Mouse (Mus musculus): ENCODE data around the gene Samd9l. TPM values are rescaled to one million over a fixed set of nuclear protein-coding genes. Genes with fewer than 3 reads are reported as not detected.
"Not testable (repeated sequence)": the region's sequence is repeated elsewhere in the genome, so short reads cannot be mapped to it uniquely, and the experiment has no call there.

Samd9l gene
- polyA plus RNA-seq, 1 experiment, result 93.7 TPM

DNA sequence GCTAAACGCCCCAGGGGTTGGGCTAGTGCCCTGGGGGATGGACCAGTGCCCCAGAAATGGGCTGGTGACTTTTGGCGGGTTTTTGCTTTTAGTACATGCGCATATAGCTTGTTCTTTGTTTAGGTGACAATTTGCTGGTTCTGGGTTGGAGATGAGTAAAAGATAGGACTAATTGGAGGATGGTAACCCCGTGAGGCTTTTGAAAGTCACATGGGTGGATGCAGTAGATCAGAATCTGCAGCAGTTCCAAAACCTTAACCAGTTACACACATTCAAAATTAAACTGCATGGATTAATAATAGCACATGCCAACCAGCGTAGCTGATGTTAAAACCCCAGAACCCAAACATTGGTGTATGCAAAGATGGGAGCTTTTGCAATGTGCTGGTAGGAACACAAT is 57.9 kb downstream of the Samd9l start:
- TF ChIP-seq POLR2A (IDR thresholded peaks at IDR 0.05; ENCODE audit: borderline replicate concordance, low read depth, low read length) (no peak), CTCF (IDR thresholded peaks at IDR 0.05; ENCODE audit: low read depth, low read length) (no peak)
- Histone ChIP-seq H3K27ac (ENCODE audit: insufficient read depth, low read depth, low read length) (no peak overlapping the region), H3K4me1 (ENCODE audit: control insufficient read depth, insufficient read depth, low read length) (peaks cover 10% of the 10 kb centered on the region), H3K4me3 (ENCODE audit: insufficient read depth, low read length) (no peak overlapping the region)

DNA sequence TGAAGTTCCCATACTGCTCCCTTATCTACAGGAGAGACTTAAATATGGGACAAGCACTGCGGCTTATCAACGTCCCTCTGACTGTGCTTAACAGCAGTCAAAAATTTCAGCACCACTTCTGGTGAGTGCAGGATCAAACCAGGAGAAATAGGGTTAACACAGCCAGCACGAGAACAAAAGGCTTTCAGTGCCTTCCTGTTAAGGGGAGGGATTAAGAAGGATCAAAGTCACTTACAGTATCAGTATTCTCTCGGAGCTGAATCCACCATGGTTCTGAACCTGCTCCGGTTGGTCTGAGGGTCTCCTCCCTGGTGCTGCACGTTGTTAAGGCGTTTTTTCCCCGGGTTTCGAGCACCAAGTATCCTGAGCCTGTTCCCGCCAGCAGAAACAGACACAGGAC is 58.4 kb downstream of the Samd9l start:
- H3K27ac ChIP-seq (ENCODE audit: insufficient read depth, low read depth, low read length); H3K4me3 ChIP-seq (ENCODE audit: insufficient read depth, low read length); H3K4me1 ChIP-seq (ENCODE audit: control insufficient read depth, insufficient read depth, low read length): not testable (repeated sequence)

DNA sequence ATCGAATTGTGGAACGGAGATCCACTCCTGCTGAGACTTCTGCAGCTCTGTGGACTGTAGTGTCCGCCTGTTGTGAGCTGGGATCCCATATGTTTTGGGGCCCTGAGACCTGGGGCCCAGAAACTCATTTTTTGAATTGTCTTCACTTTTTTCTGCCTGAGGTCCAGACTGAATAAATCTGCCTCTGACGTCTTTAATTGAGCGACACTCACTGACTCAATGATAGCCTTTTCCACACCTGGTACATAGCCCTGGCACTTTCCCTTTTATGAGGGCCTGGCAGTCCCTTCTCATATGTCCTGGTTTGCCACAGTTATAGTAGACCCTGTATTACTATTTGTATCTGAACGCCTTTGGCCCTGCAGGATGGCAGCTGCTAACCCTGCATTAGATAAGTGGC is 60.2 kb downstream of the Samd9l start:
- not testable (repeated sequence) for H3K27ac ChIP-seq (ENCODE audit: insufficient read depth, low read depth, low read length); H3K4me3 ChIP-seq (ENCODE audit: insufficient read depth, low read length); H3K4me1 ChIP-seq (ENCODE audit: control insufficient read depth, insufficient read depth, low read length)

Other genes starting within 250 kb of the Samd9l start
- gene Hepacam2, start 98.7 kb upstream of the Samd9l start, polyA plus RNA-seq (2012; ENCODE audit: insufficient read depth, insufficient read length, missing spikeins), result 0.74 and 0.83 TPM in 2 replicates
- gene Vps50, start 98.8 kb upstream of the Samd9l start, polyA plus RNA-seq (2012; ENCODE audit: insufficient read depth, insufficient read length, missing spikeins), result 35.3 and 39.8 TPM in 2 replicates